Mouse (Mus musculus) MEL (cell line): ENCODE data around the gene Smoc1. TPM values are rescaled to one million over a fixed set of nuclear protein-coding genes. Genes with fewer than 3 reads are reported as not detected.

Experiments used
- DNase-seq: peaks from one replicate; pipeline ENCODE4 v3.0.0; 2011; ENCODE audit warnings: low read depth, low spot score
- H3K27ac ChIP-seq: 2 replicates; pipeline ENCODE4 v1.5.1; 2012; ENCODE audit warnings: low read depth, mild to moderate bottlenecking, control low read depth, low read length, moderate library complexity; ENCODE audit not compliant: control insufficient read depth
- H3K27me3 ChIP-seq, 2 experiments: fragments of 150-350 bp in 1 of 2; sonication (generic) in 1 of 2; 2 replicates each; pipeline ENCODE4 v1.6.1; 2012; ENCODE audit warnings: low read length in 2 of 2, mild to moderate bottlenecking in 2 of 2, improper control_type of control experiment in 1 of 2, moderate library complexity in 1 of 2; ENCODE audit not compliant: insufficient read depth in 2 of 2, control insufficient read depth in 1 of 2
- H3K36me3 ChIP-seq, 2 experiments: 2 replicates each; pipeline ENCODE4 v1.6.1; 2012 to 2014; ENCODE audit warnings: low read length in 2 of 2, improper control_type of control experiment in 1 of 2, inconsistent platforms in 1 of 2, mild to moderate bottlenecking in 1 of 2; ENCODE audit not compliant: insufficient read depth in 2 of 2, control insufficient read depth in 1 of 2
- H3K4me1 ChIP-seq, 2 experiments: fragments of 150-350 bp in 1 of 2; sonication (generic) in 1 of 2; 2 replicates each; pipeline ENCODE4 v1.6.1; 2012; ENCODE audit warnings: low read length in 2 of 2, improper control_type of control experiment in 1 of 2, mild to moderate bottlenecking in 1 of 2; ENCODE audit not compliant: insufficient read depth in 2 of 2, control insufficient read depth in 1 of 2
- H3K4me3 ChIP-seq, 2 experiments: fragments of 150-350 bp in 1 of 2; sonication (generic) in 1 of 2; 2 replicates each; pipeline ENCODE4 v1.5.1; 2012; ENCODE audit warnings: low read depth in 2 of 2, low read length in 2 of 2, mild to moderate bottlenecking in 2 of 2, moderate library complexity in 2 of 2, control low read depth in 1 of 2, improper control_type of control experiment in 1 of 2; ENCODE audit not compliant: control insufficient read depth in 1 of 2, insufficient read depth in 1 of 2
- H3K79me2 ChIP-seq: 2 replicates; pipeline ENCODE4 v1.6.1; 2012; ENCODE audit warnings: mild to moderate bottlenecking, low read length, moderate library complexity; ENCODE audit not compliant: control insufficient read depth, poor library complexity, insufficient read depth
- H3K9ac ChIP-seq: 2 replicates; pipeline ENCODE4 v1.6.1; 2012; ENCODE audit warnings: low read depth, mild to moderate bottlenecking, control low read depth, low read length, moderate library complexity; ENCODE audit not compliant: control insufficient read depth, poor library complexity, severe bottlenecking
- H3K9me3 ChIP-seq: fragments of 150-350 bp; sonication (generic); replicated peaks from 2 replicates; pipeline ENCODE4 v1.6.1; 2012; ENCODE audit warnings: mild to moderate bottlenecking, low read length, improper control_type of control experiment, moderate library complexity; ENCODE audit not compliant: insufficient read depth
- BHLHE40 ChIP-seq: IDR thresholded peaks from 2 replicates; pipeline ENCODE4 v1.6.1; 2012; ENCODE audit warnings: low read depth, mild to moderate bottlenecking, inconsistent platforms, low read length, improper control_type of control experiment, borderline replicate concordance
- CHD1 ChIP-seq: IDR thresholded peaks from 2 replicates; pipeline ENCODE4 v1.6.1; 2012; ENCODE audit warnings: low read depth, mild to moderate bottlenecking, inconsistent platforms, low read length, improper control_type of control experiment
- CHD2 ChIP-seq: IDR thresholded peaks from 2 replicates; pipeline ENCODE4 v1.6.1; 2011; ENCODE audit warnings: low read length, improper control_type of control experiment
- E2F4 ChIP-seq: IDR thresholded peaks from 2 replicates; pipeline ENCODE4 v1.6.1; 2011; ENCODE audit warnings: low read depth, low read length, improper control_type of control experiment, borderline replicate concordance
- EP300 ChIP-seq, 2 experiments: IDR thresholded peaks; 2 replicates each; pipeline ENCODE4 v1.6.1; 2011; ENCODE audit warnings: improper control_type of control experiment in 2 of 2, low read length in 2 of 2, low read depth in 1 of 2, mild to moderate bottlenecking in 1 of 2
- HCFC1 ChIP-seq: IDR thresholded peaks from 2 replicates; pipeline ENCODE4 v1.6.1; 2012; ENCODE audit warnings: low read depth, mild to moderate bottlenecking, inconsistent platforms, low read length, improper control_type of control experiment, moderate library complexity
- MAFK ChIP-seq: IDR thresholded peaks from 2 replicates; pipeline ENCODE4 v1.6.1; 2011; ENCODE audit warnings: low read depth, mild to moderate bottlenecking, low read length, improper control_type of control experiment, borderline replicate concordance
- MAX ChIP-seq: IDR thresholded peaks from 2 replicates; pipeline ENCODE4 v1.6.1; 2011; ENCODE audit warnings: low read length, improper control_type of control experiment
- MEF2A ChIP-seq: IDR thresholded peaks from 2 replicates; pipeline ENCODE4 v1.6.1; 2014; ENCODE audit warnings: low read depth, mild to moderate bottlenecking, inconsistent platforms, low read length, improper control_type of control experiment; ENCODE audit not compliant: poor library complexity, insufficient replicate concordance, severe bottlenecking; ENCODE audit errors: extremely low read depth
- MXI1 ChIP-seq: IDR thresholded peaks from 2 replicates; pipeline ENCODE4 v1.6.1; 2011; ENCODE audit warnings: mild to moderate bottlenecking, low read depth, low read length, improper control_type of control experiment
- MYC ChIP-seq: IDR thresholded peaks from 2 replicates; pipeline ENCODE4 v1.6.1; 2011; ENCODE audit warnings: low read depth, mild to moderate bottlenecking, low read length, improper control_type of control experiment, moderate library complexity
- NELFE ChIP-seq: IDR thresholded peaks from 2 replicates; pipeline ENCODE4 v1.6.1; 2011; ENCODE audit warnings: low read depth, low read length, improper control_type of control experiment
- NRF1 ChIP-seq: IDR thresholded peaks from 2 replicates; pipeline ENCODE4 v1.6.1; 2014; ENCODE audit warnings: low read depth, mild to moderate bottlenecking, inconsistent platforms, low read length, improper control_type of control experiment, moderate library complexity; ENCODE audit not compliant: poor library complexity, insufficient read depth, severe bottlenecking
- POLR2AphosphoS2 ChIP-seq: IDR thresholded peaks from 2 replicates; pipeline ENCODE4 v1.6.1; 2011; ENCODE audit warnings: low read length, improper control_type of control experiment
- RAD21 ChIP-seq: IDR thresholded peaks from 2 replicates; pipeline ENCODE4 v1.6.1; 2011; ENCODE audit warnings: mild to moderate bottlenecking, low read depth, low read length, improper control_type of control experiment
- RCOR1 ChIP-seq: IDR thresholded peaks from 2 replicates; pipeline ENCODE4 v1.6.1; 2012; ENCODE audit warnings: low read depth, mild to moderate bottlenecking, inconsistent platforms, low read length, improper control_type of control experiment
- SIN3A ChIP-seq: IDR thresholded peaks from 2 replicates; pipeline ENCODE4 v1.6.1; 2012; ENCODE audit warnings: low read length, improper control_type of control experiment, inconsistent platforms
- SMC3 ChIP-seq: IDR thresholded peaks from 2 replicates; pipeline ENCODE4 v1.6.1; 2011; ENCODE audit warnings: low read depth, low read length, improper control_type of control experiment
- TBP ChIP-seq: IDR thresholded peaks from 2 replicates; pipeline ENCODE4 v1.8.0; 2011; ENCODE audit warnings: low read depth, low read length, improper control_type of control experiment
- TCF12 ChIP-seq: IDR thresholded peaks from 2 replicates; pipeline ENCODE4 v1.6.1; 2014; ENCODE audit warnings: low read depth, mild to moderate bottlenecking, inconsistent platforms, low read length, improper control_type of control experiment, moderate library complexity
- USF2 ChIP-seq, 2 experiments: IDR thresholded peaks; 2 replicates each; pipeline ENCODE4 v1.6.1; 2011 to 2012; ENCODE audit warnings: improper control_type of control experiment in 2 of 2, low read length in 2 of 2, borderline replicate concordance in 1 of 2, inconsistent platforms in 1 of 2, low read depth in 1 of 2, mild to moderate bottlenecking in 1 of 2; ENCODE audit not compliant: insufficient read depth in 1 of 2
- ZKSCAN1 ChIP-seq: IDR thresholded peaks from 2 replicates; pipeline ENCODE4 v1.6.1; 2012; ENCODE audit warnings: low read depth, mild to moderate bottlenecking, inconsistent platforms, low read length, improper control_type of control experiment, moderate library complexity
- ZNF384 ChIP-seq: IDR thresholded peaks from 2 replicates; pipeline ENCODE4 v1.6.1; 2012; ENCODE audit warnings: low read depth, mild to moderate bottlenecking, inconsistent platforms, low read length, improper control_type of control experiment
- polyA plus RNA-seq, 2 experiments: library from polyadenylated mRNA; stranded (reverse) in 1 of 2; unstranded in 1 of 2; fragments of >175 nt in 1 of 2; fragments of >200 nt in 1 of 2; gene quantifications; 2 replicates each; pipeline versions ENCODE4 v1.2.1 to v1.2.4; 2012; ENCODE audit warnings: low replicate concordance in 2 of 2, low read depth in 1 of 2; ENCODE audit not compliant: insufficient read length in 2 of 2, insufficient read depth in 1 of 2, missing spikeins in 1 of 2
- total RNA-seq: library from RNA; depleted of rRNA; stranded (reverse); fragments of 300-350 nt; gene quantifications from 2 replicates; pipeline ENCODE4 v1.2.3, GENCODE M21; 2012

Gene Smoc1
- total and polyA plus RNA-seq, 3 experiments: 18.8 to 23.3 TPM; not detected in 1

DNA sequence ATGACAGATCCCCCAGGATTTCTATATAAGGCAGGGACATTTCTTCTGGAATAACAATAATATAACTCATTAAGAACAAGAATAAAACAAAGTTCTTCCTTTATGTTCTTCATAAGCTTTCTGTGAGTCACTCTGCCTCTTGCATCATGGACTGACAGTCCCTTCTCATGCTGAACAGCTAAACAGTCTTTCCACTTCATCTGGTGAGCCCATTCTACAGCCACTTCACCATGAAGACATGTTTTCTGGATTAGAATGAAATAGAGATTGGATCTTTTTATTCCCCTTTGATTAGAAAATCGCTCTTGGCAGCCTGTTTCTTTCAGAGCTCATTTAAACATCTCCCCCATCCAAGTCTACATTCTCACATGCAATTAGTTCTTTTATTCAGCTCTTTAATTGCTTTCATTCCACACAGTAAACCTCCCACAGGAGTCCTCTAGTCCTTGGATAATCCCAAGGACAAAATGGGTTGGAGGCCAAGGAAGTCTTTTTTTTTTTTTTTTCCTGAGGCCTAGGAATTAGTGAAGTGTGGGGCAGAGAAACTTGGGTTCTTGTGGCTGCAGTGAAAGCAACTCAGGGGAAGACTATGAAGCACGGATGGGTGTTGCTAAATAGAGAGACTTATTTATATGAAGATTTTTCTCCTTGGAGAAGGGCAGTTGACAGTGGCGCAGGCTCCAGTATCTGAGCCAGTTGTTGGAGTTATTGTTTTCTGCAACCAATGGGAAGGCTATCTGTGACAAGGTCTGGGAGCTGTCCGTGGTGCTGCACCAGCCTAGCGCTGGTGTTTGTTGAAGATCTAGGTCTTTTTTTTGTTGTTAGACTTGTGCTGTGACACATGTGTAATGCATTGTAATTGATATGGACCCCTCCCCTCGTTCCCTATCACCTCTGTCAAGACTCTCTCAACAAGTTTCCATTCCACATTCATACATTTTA lies 179.3 kb downstream of the Smoc1 start:
- peak; percentile 82 for DNase-seq
- Histone ChIP-seq H3K36me3 (no peaks in the 10 kb centered on the region), H3K4me1 (no peaks in the 10 kb centered on the region), H3K79me2 (no peaks in the 10 kb centered on the region), H3K27ac (no peak overlapping the region), H3K4me3 (no peak overlapping the region), H3K9ac (no peak overlapping the region), H3K27me3 (peaks cover 0 to 2% of the 10 kb centered on the region in 2 experiments; a peak in 1 of 4 replicates), H3K9me3 (no peaks in the 10 kb centered on the region)
- TF ChIP-seq RAD21: 0 out of 2 replicates have a peak, but pooled peaks have one; percentile 2
- TF ChIP-seq RCOR1: no peak
- TF ChIP-seq MAX: 0 out of 2 replicates have a peak, but pooled peaks have one; percentile 28
- peak; percentile 11; the same call in 1 of the 2 replicates for TF ChIP-seq SMC3
- TF ChIP-seq EP300 (IDR thresholded peaks at IDR 0.05; ENCODE audit: low read depth in 1 of 2, low read length in 2 of 2): no peak
- peak; percentile 52 for TF ChIP-seq MXI1
- TF ChIP-seq SIN3A: peak; percentile 76

DNA sequence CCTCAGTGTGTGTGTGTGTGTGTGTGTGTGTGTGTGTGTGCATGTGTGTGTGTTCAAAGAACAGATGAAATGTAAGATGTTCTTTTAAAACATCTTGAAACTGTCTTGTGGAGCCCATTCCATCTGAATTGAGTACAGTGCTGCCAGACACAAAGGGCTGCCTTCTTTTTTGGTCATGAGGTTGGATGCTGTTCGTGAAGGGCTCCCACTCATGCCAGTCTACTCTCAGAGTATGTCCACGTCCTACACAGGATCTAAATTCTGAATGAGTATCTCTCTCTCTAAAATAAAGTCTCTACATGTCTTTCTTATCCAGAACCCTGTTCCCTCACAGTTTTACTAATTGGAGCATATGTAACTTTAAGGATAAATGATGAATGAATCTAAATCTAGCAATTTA lies 182.0 kb downstream of the Smoc1 start:
- DNase-seq: no peak
- Histone ChIP-seq H3K27me3 (peaks cover 0 to 4% of the 10 kb centered on the region in 2 experiments; a peak in 1 of 4 replicates), H3K4me1 (no peaks in the 10 kb centered on the region), H3K4me3 (no peak overlapping the region), H3K9me3 (no peaks in the 10 kb centered on the region), H3K36me3 (no peaks in the 10 kb centered on the region)
- TF ChIP-seq SMC3 (no peak), SIN3A (no peak), TBP (no peak), ZNF384 (no peak), NELFE (no peak), USF2 (IDR thresholded peaks at IDR 0.05; ENCODE audit: borderline replicate concordance in 1 of 2, insufficient read depth in 1 of 2, low read depth in 1 of 2, low read length in 2 of 2) (no peak), EP300 (IDR thresholded peaks at IDR 0.05; ENCODE audit: low read depth in 1 of 2, low read length in 2 of 2) (no peak), ZKSCAN1 (no peak), RAD21 (no peak), MYC (no peak), CHD1 (no peak), POLR2AphosphoS2 (no peak), HCFC1 (no peak), MAFK (no peak), TCF12 (no peak), BHLHE40 (no peak), NRF1 (no peak), MEF2A (no peak), CHD2 (no peak), E2F4 (no peak)
- TF ChIP-seq, all 39 proteins: peak for 0
- H3K9ac ChIP-seq: no peak overlapping the region
- H3K27ac ChIP-seq: no peak overlapping the region
- no peaks in the 10 kb centered on the region for H3K79me2 ChIP-seq
